Mouse (Mus musculus) megakaryocyte, embryonic 14.5 days (primary cell): ENCODE data around the gene Ptpn13.

Source experiments
- FLI1 ChIP-seq: IDR thresholded peaks from 2 replicates; pipeline ENCODE4 v1.6.1; 2012; ENCODE audit warnings: low read length, inconsistent platforms, mixed read lengths
- GATA1 ChIP-seq: IDR thresholded peaks from 3 replicates; pipeline ENCODE4 v1.6.1; 2012; ENCODE audit warnings: mixed read lengths, low read length, inconsistent platforms, borderline replicate concordance

DNA sequence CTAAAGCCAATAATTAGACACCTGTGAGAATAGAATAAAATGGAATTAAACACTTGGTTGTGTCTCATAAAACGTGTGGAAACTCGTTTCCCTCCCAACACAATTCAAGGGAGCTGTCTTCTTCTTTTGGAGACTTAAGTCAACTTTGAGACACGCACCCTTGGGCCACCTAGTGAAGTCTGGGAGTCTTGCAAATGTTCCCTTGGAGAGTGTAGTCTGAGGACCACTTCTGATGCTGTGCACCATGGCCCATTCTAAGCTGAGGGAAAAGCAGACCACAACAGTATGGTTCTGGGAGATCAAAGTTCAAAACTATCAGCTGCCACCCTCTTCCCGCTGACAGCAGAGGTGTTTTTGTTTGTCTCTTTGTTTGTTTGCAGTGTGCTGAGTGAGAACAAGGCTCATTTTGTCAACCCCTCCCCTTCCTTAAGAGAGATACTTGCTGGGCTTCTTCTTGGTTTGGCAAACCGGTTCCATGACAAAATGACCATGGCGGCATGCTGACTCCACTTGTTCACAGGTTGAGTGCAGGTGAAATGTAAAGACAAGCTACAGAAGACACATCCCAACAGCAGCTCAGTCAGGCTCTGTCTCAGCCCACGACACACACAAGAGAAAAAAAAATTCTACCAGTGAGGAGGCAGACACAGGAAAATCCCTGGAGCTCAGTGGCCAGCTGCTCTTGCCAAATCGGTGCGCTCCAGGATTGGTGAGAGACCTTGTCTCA, 205.0 kb downstream of the Ptpn13 start:
- TF ChIP-seq GATA1 (no peak), FLI1 (no peak)
